Comparison of ENCODE assay signal across 24 mouse cellular contexts in the genomic region with DNA sequence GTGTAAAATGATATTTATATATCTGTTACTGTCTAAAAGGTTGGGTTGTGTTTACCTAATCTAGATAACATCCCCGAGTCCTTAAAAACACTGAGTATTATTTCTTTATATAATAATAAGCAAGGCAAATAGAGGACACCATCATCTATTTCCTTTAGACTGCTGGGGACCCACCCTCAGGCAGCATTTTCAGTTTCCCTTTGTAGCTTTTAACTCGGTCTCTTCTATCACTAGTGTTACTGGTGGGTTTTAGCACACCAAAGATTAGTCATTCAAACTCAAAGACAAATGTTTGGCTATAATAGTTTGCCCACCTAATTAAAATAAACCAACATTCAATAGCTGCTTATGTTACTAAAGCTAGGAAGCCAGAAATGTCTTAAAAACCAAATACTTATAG. TPM values are rescaled to one million over a fixed set of nuclear protein-coding genes. Genes with fewer than 3 reads are reported as not detected.
DNase-seq lines count a peak whose midpoint lies in the region; ATAC-seq and TF ChIP-seq lines count a peak whose summit lies in the region.
"Had no signal": no experiment of that assay in that cellular context is flagged by ENCODE, and none has a peak within 500 bp of the region (broad histone marks: within the 10 kb centered on the region; RNA-seq: fewer than 3 reads in every experiment).

No protein-coding gene starts in this region.

- peak; percentile 85 for ATAC-seq in inflammation-experienced regulatory T-cells, adult 6 months
- ATAC-seq: forebrain, embryonic 13.5 days; forebrain, embryonic 16.5 days; intestine, postnatal 0 days had no signal

- H3K27ac ChIP-seq in CH12.LX (ENCODE audit: insufficient read depth, low read depth): no peak overlapping the region
- H3K27ac ChIP-seq: forebrain, embryonic 10.5 days; forebrain, embryonic 13.5 days; heart, embryonic 10.5 days; heart, embryonic 13.5 days; hindbrain, embryonic 14.5 days had no signal

- in situ Hi-C loops in CH12.LX (cut with MboI; ENCODE audit: low pct_ligation_motif_present, low pct_unique_long_range_greater_than_20kb, low sequenced_read_pairs): no loop called here

- H3K27me3 ChIP-seq in CH12.LX (replicated peaks): no peaks in the 10 kb centered on the region
- H3K27me3 ChIP-seq: forebrain, embryonic 13.5 days; heart, embryonic 13.5 days had no signal

- H3K36me3 ChIP-seq in CH12.LX (replicated peaks in 1 of 2; ENCODE audit: control insufficient read depth in 1 of 2, insufficient read depth in 1 of 2, low read length in 1 of 2): no peaks in the 10 kb centered on the region
- H3K36me3 ChIP-seq: forebrain, embryonic 10.5 days; heart, embryonic 13.5 days had no signal

- H3K4me2 ChIP-seq in CH12.LX (ENCODE audit: insufficient read depth, low read depth, poor library complexity, severe bottlenecking): peak overlapping the region; percentile 93
- H3K4me2 ChIP-seq: forebrain, embryonic 13.5 days; heart, embryonic 13.5 days; hindbrain, embryonic 14.5 days had no signal

- no peak for TF ChIP-seq POLR2A in CH12.LX (IDR thresholded peaks at IDR 0.05; ENCODE audit: low read depth, low read length)

- TF ChIP-seq EP300 in CH12.LX (IDR thresholded peaks at IDR 0.05; ENCODE audit: low read length): no peak

- no peak for TF ChIP-seq RAD21 in CH12.LX (IDR thresholded peaks at IDR 0.05; ENCODE audit: low read depth, low read length)

- H3K9ac ChIP-seq in CH12.LX (ENCODE audit: insufficient read depth, low read depth): peak overlapping the region; percentile 56; the same call in 1 of the 2 replicates
- H3K9ac ChIP-seq: forebrain, embryonic 13.5 days; heart, embryonic 13.5 days; hindbrain, embryonic 14.5 days had no signal

- TF ChIP-seq CTCF in CH12.LX (conservative IDR thresholded peaks at IDR 0.05 in 1 of 2, IDR thresholded peaks at IDR 0.05 in 1 of 2; ENCODE audit: low read depth in 2 of 2, low read length in 2 of 2): no peak

- H3K4me3 ChIP-seq in CH12.LX (replicated peaks in 1 of 3; ENCODE audit: low read depth in 2 of 3, low read length in 2 of 3, poor library complexity in 1 of 3): no peak overlapping the region
- H3K4me3 ChIP-seq: forebrain, embryonic 10.5 days; forebrain, embryonic 13.5 days; heart, embryonic 10.5 days; heart, embryonic 13.5 days had no signal

- DNase-seq in heart, adult 11 months: peak; percentile 19
- DNase-seq in heart, adult 8-10 months (ENCODE audit: low spot score): no peak
- DNase-seq in CH12.LX (ENCODE audit: extremely low read depth): no peak
- DNase-seq in gastrocnemius, postnatal 10 days: no peak
- no peak for DNase-seq in urinary bladder, postnatal 10 days (ENCODE audit: low spot score)
- DNase-seq: adrenal gland, adult 8-10 months; adrenal gland, postnatal 25 days; cerebellum, adult 11-12 months; cerebellum, adult 8-10 months; cerebellum, postnatal 14 days; gastrocnemius, postnatal 14 days; heart, adult 18-20 months; heart, postnatal 14 days; heart, postnatal 4 days; kidney, adult 8-10 months had no signal

- dilution Hi-C loops in CH12.LX (cut with MboI; ENCODE audit: extremely low pct_ligation_motif_present, extremely low pct_unique_long_range_greater_than_20kb, low sequenced_read_pairs): no loop called here

- no peaks in the 10 kb centered on the region for H3K9me3 ChIP-seq in CH12.LX (replicated peaks; ENCODE audit: low read length)
- H3K9me3 ChIP-seq: forebrain, embryonic 10.5 days; forebrain, embryonic 13.5 days; heart, embryonic 10.5 days; heart, embryonic 13.5 days had no signal

- H3K79me2 ChIP-seq in CH12.LX (replicated peaks; ENCODE audit: control insufficient read depth, extremely low read depth, insufficient read depth, poor library complexity, severe bottlenecking): peaks cover 12% of the 10 kb centered on the region

- peaks cover 7 to 16% of the 10 kb centered on the region in 2 experiments; a peak in 3 of 4 replicates for H3K4me1 ChIP-seq in CH12.LX (ENCODE audit: control insufficient read depth in 1 of 2, insufficient read depth in 2 of 2)
- H3K4me1 ChIP-seq: forebrain, embryonic 10.5 days; forebrain, embryonic 13.5 days had no signal

TF ChIP-seq in CH12.LX, 34 proteins besides CTCF, POLR2A, EP300 and RAD21:
- no peak for TF ChIP-seq CHD2 (IDR thresholded peaks at IDR 0.05; ENCODE audit: low read length)
- TF ChIP-seq RCOR1 (conservative IDR thresholded peaks at IDR 0.05; ENCODE audit: low read depth, low read length): no peak
- no peak for TF ChIP-seq GABPA (IDR thresholded peaks at IDR 0.05; ENCODE audit: insufficient replicate concordance, low read depth, low read length)
- no peak for TF ChIP-seq NRF1 (IDR thresholded peaks at IDR 0.05; ENCODE audit: low read depth, low read length)
- TF ChIP-seq ETS1 (conservative IDR thresholded peaks at IDR 0.05; ENCODE audit: low read depth, low read length): no peak
- peak; percentile 22; the same call in 1 of the 2 replicates for TF ChIP-seq MXI1 (IDR thresholded peaks at IDR 0.05; ENCODE audit: low read depth, low read length)
- TF ChIP-seq MEF2A (IDR thresholded peaks at IDR 0.05; ENCODE audit: borderline replicate concordance, low read depth, low read length): no peak
- TF ChIP-seq TCF12 (IDR thresholded peaks at IDR 0.05; ENCODE audit: low read depth, low read length): 0 out of 2 replicates have a peak, but pooled peaks have one; percentile 13
- no peak for TF ChIP-seq MAFK (IDR thresholded peaks at IDR 0.05; ENCODE audit: insufficient replicate concordance, low read length)
- no peak for TF ChIP-seq UBTF (IDR thresholded peaks at IDR 0.05; ENCODE audit: low read depth, low read length)
- TF ChIP-seq USF2 (conservative IDR thresholded peaks at IDR 0.05; ENCODE audit: low read depth, low read length): no peak
TF ChIP-seq in CH12.LX: peak in this region for 2.

RNA-seq across cellular contexts. Expression of gene Fgl2, which starts 6.0 kb away (rescaled TPM):
- 10 to 100 TPM; 12.4 to 23.7 (median 18.0) TPM for total RNA-seq in heart, adult 8-10 months (2022)
- total RNA-seq in CH12.LX (2012; rRNA removed) (7.9 and 10.4 TPM in 2 replicates), CH12.LX (2014; rRNA removed) (0.59 and 0.61 TPM in 2 replicates)
- polyA plus RNA-seq in CH12.LX (2012; ENCODE audit: insufficient read length, low read depth): 0.41 and 0.48 TPM in 2 replicates
- polyA plus RNA-seq in inflammation-experienced regulatory T-cells, adult 6 months (2017; shearing (Covaris generic)): 10 to 100 TPM; 20.4 to 31.5 (median 24.2) TPM
- 1 to 10 TPM; 5.8 to 6.3 TPM for total RNA-seq in gastrocnemius, postnatal 10 days (2021)

RNA-seq across cellular contexts. Expression of gene Ccdc146, which starts 46.1 kb away (rescaled TPM):
- 1 to 10 TPM; 2.6 to 6.0 (median 4.1) TPM for total RNA-seq in heart, adult 8-10 months (2022)
- not detected in 2 replicates for total RNA-seq in CH12.LX (2012; rRNA removed)
- total RNA-seq in CH12.LX (2014; rRNA removed): 0.17 and 0.27 TPM in 2 replicates
- polyA plus RNA-seq in CH12.LX (2012; ENCODE audit: insufficient read length, low read depth): 0.21 and 0.57 TPM in 2 replicates
- 1 to 10 TPM in 1 of 3 experiments, under 1 TPM in 2; 0.28 to 1.7 (median 0.70) TPM for polyA plus RNA-seq in inflammation-experienced regulatory T-cells, adult 6 months (2017; shearing (Covaris generic))
- 1 to 10 TPM in 1 of 2 experiments, under 1 TPM in 1; 0.75 to 1.3 TPM for total RNA-seq in gastrocnemius, postnatal 10 days (2021)
- polyA plus RNA-seq: C2C12; forebrain, embryonic 10.5 days had no signal

RNA-seq across cellular contexts. Expression of gene Fam185a, which starts 46.4 kb away (rescaled TPM):
- 10 to 100 TPM; 20.9 to 23.3 (median 22.5) TPM for total RNA-seq in heart, adult 8-10 months (2022)
- 16.0 and 16.1 TPM in 2 replicates for total RNA-seq in CH12.LX (2012; rRNA removed)
- total RNA-seq in CH12.LX (2014; rRNA removed): 30.6 and 32.1 TPM in 2 replicates
- polyA plus RNA-seq in CH12.LX (2012; ENCODE audit: insufficient read length, low read depth): 12.5 and 13.4 TPM in 2 replicates
- polyA plus RNA-seq in inflammation-experienced regulatory T-cells, adult 6 months (2017; shearing (Covaris generic)): 1 to 10 TPM; 2.4 to 4.8 (median 2.7) TPM
- 1 to 10 TPM; 5.5 to 5.6 TPM for total RNA-seq in gastrocnemius, postnatal 10 days (2021)
